Mouse (Mus musculus) thymus, adult 2 months (tissue): Measurements from ENCODE around the gene Il34. TPM values are rescaled to one million over a fixed set of nuclear protein-coding genes. Genes with fewer than 3 reads are reported as not detected.

ENCODE experiments used
- DNase-seq: peaks from one replicate; pipeline ENCODE4 v3.0.0; 2021
- H3K27ac ChIP-seq: fragments of 200-500 bp; 2 replicates; pipeline ENCODE4 v1.5.1; 2012; ENCODE audit warnings: low read length, control low read depth; ENCODE audit not compliant: control insufficient read depth, insufficient read depth
- H3K27me3 ChIP-seq: fragments of 200-500 bp; 2 replicates; pipeline ENCODE4 v1.6.1; 2012; ENCODE audit warnings: mild to moderate bottlenecking, low read length, moderate library complexity, mixed read lengths; ENCODE audit not compliant: control insufficient read depth, insufficient read depth
- H3K36me3 ChIP-seq: fragments of 200-500 bp; 2 replicates; pipeline ENCODE4 v1.6.1; 2012; ENCODE audit warnings: mild to moderate bottlenecking, low read length, moderate library complexity; ENCODE audit not compliant: control insufficient read depth, insufficient read depth
- H3K4me1 ChIP-seq: fragments of 200-500 bp; replicated peaks from 2 replicates; pipeline ENCODE4 v1.6.1; 2012; ENCODE audit warnings: low read length; ENCODE audit not compliant: control insufficient read depth, insufficient read depth
- H3K4me3 ChIP-seq: fragments of 200-500 bp; 2 replicates; pipeline ENCODE4 v1.5.1; 2012; ENCODE audit warnings: mild to moderate bottlenecking, low read length, control low read depth, moderate library complexity; ENCODE audit not compliant: control insufficient read depth, insufficient read depth
- CTCF ChIP-seq: fragments of 200-500 bp; IDR thresholded peaks from 2 replicates; pipeline ENCODE4 v1.5.1; 2012; ENCODE audit warnings: mild to moderate bottlenecking, control low read depth, low read length, moderate library complexity, borderline replicate concordance; ENCODE audit not compliant: control insufficient read depth, poor library complexity, insufficient read depth; ENCODE audit errors: extremely low read depth
- POLR2A ChIP-seq: fragments of 200-500 bp; IDR thresholded peaks from 2 replicates; pipeline ENCODE4 v1.6.1; 2012; ENCODE audit warnings: mild to moderate bottlenecking, low read length, control low read depth, moderate library complexity; ENCODE audit not compliant: control insufficient read depth, poor library complexity, insufficient read depth; ENCODE audit errors: extremely low read depth
- WGBS: fragments of 180-500 bp; shearing (Covaris S2); methylation state at CpG from one replicate; pipeline ENCODE4 v1.1.7; 2018; 5-methylcytosine and 5-hydroxymethylcytosine counted together
- polyA plus RNA-seq: library from polyadenylated mRNA; depleted of rRNA; stranded (reverse); fragments of >200 nt; gene quantifications from 2 replicates; pipeline ENCODE4 v1.2.3, GENCODE M21; 2012; rRNA removed

Il34 gene
- polyA plus RNA-seq, 1 experiment, result 29.3 TPM

DNA sequence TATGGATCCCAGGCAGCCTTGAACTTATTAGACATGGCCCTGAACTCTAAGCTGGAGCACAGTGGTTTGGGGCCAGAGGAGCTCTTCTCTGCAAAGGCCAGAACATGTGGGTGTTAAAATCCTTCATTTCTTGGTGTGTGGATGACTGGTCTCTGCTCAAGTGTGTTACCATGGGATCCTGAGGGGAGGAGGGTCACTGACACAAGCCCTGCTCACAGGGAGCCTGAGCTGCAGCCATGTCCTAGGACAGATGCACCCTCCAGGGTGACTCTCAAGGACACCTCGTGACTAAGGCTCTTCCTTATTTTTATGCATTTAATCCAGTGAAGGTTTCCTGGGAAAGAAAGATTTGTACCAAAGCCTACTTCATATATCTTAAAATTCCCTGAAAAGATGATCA, 107.6 kb downstream of the Il34 start:
- no peak for TF ChIP-seq CTCF
- no peak for TF ChIP-seq POLR2A
- 59% methylated on average over 1 of the region's 1 CpGs for WGBS
- DNase-seq, result no peak

GRCm38 (mm10) chr8:110697571-110697970, 108.2 kb downstream of the Il34 start:
- peaks cover 2% of the 10 kb centered on the region; the same call in 1 of the 2 replicates for H3K4me1 ChIP-seq
- no peak overlapping the region for H3K4me3 ChIP-seq
- no peak overlapping the region for H3K27ac ChIP-seq
- WGBS, result 96% methylated on average over 5 of the region's 5 CpGs
- no peak for TF ChIP-seq CTCF
- no peak for TF ChIP-seq POLR2A
- H3K36me3 ChIP-seq, result no peaks in the 10 kb centered on the region
- H3K27me3 ChIP-seq, result no peaks in the 10 kb centered on the region
- no peak for DNase-seq

More for the DNA sequence above, 107.6 kb downstream of the Il34 start:
- Histone ChIP-seq H3K4me1 (peaks cover 2% of the 10 kb centered on the region; the same call in 1 of the 2 replicates), H3K4me3 (no peak overlapping the region), H3K36me3 (no peaks in the 10 kb centered on the region), H3K27me3 (no peaks in the 10 kb centered on the region), H3K27ac (no peak overlapping the region)

DNA sequence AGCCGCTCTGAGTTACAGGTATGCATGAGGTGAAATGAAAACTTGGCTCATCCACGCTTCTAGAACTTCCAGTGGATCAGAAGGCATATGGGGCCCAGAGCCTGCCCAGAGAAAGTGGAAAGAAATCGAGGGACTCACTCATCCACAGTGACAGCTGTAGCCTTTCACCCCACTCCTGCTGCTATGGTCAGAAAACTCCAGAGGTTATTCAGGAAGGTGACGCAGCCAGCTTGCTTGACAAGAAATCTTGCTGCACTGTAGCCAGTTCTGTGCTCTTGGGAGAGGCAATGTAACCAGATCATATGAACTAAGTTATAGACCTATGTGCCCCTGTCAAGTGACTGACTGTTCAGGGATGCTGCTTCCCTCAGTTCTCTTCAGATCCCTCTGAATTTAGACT, 109.7 kb downstream of the Il34 start:
- H3K4me1 ChIP-seq, result peaks cover 2% of the 10 kb centered on the region; the same call in 1 of the 2 replicates
- no peak overlapping the region for H3K27ac ChIP-seq
- TF ChIP-seq POLR2A (no peak), CTCF (no peak)
- H3K36me3 ChIP-seq, result no peaks in the 10 kb centered on the region
- no peaks in the 10 kb centered on the region for H3K27me3 ChIP-seq
- 97% methylated on average over 4 of the region's 4 CpGs for WGBS
- no peak for DNase-seq
- H3K4me3 ChIP-seq, result no peak overlapping the region

- Histone ChIP-seq H3K27me3 (no peaks in the 10 kb centered on the region), H3K4me3 (no peak overlapping the region), H3K4me1 (peaks cover 2% of the 10 kb centered on the region; the same call in 1 of the 2 replicates), H3K27ac (no peak overlapping the region), H3K36me3 (no peaks in the 10 kb centered on the region)
- DNase-seq, result no peak
- 95% methylated on average over 5 of the region's 5 CpGs for WGBS
- TF ChIP-seq POLR2A (no peak), CTCF (no peak)
Observed at GRCm38 (mm10) chr8:110695431-110695830, 110.3 kb downstream of the Il34 start.

DNA sequence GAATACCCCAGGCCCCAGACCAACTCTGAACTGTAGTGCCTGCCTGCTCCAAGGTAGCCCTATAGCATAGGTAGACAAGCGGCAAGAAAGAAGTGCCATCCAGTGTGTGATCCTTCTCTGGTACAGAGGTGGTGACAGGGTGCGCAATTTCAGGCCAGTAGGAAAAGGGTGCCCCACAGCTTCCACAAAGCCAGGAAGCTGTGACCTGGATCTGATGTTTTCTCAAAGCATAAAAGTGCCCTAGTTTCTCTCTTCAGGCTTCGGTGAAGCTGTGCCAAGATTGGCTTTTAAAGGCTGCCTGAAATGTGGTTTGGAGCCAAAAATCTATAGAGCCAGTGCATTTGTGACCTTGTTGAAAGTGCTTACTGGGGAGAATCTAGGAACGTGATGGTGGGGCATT, 110.9 kb downstream of the Il34 start:
- H3K4me3 ChIP-seq, result no peak overlapping the region
- no peaks in the 10 kb centered on the region for H3K27me3 ChIP-seq
- H3K36me3 ChIP-seq, result no peaks in the 10 kb centered on the region
- H3K27ac ChIP-seq, result no peak overlapping the region
- no peak for TF ChIP-seq CTCF
- peaks cover 2% of the 10 kb centered on the region; the same call in 1 of the 2 replicates for H3K4me1 ChIP-seq
- 96% methylated on average over 4 of the region's 4 CpGs for WGBS
- DNase-seq, result no peak

GRCm38 (mm10) chr8:110694226-110694625, 111.5 kb downstream of the Il34 start:
- Histone ChIP-seq H3K27me3 (no peaks in the 10 kb centered on the region), H3K4me1 (peaks cover 2% of the 10 kb centered on the region; the same call in 1 of the 2 replicates), H3K36me3 (no peaks in the 10 kb centered on the region), H3K27ac (no peak overlapping the region), H3K4me3 (no peak overlapping the region)
- no peak for TF ChIP-seq CTCF
- no peak for TF ChIP-seq POLR2A
- DNase-seq, result no peak
- WGBS, result 94% methylated on average over 5 of the region's 5 CpGs

Other genes with a start within 250 kb of the Il34 start
- 59.4 and 68.2 TPM in 2 replicates for gene Vac14, start 187.3 kb downstream of the Il34 start, polyA plus RNA-seq
- 38.7 and 43.6 TPM in 2 replicates for gene Mtss1l, start 84.4 kb downstream of the Il34 start, polyA plus RNA-seq
- gene Cog4, start 40.7 kb upstream of the Il34 start, polyA plus RNA-seq, result 34.0 and 38.3 TPM in 2 replicates
- gene Sf3b3, start 40.9 kb upstream of the Il34 start, polyA plus RNA-seq, result 78.5 and 82.0 TPM in 2 replicates
- 22.1 and 22.4 TPM in 2 replicates for gene Fuk, start 96.6 kb upstream of the Il34 start, polyA plus RNA-seq
- gene St3gal2, start 114.0 kb upstream of the Il34 start, polyA plus RNA-seq, result 21.7 and 22.1 TPM in 2 replicates
- 48.4 and 51.2 TPM in 2 replicates for gene Ddx19a, start 191.9 kb upstream of the Il34 start, polyA plus RNA-seq
- 7.1 and 7.4 TPM in 2 replicates for gene Ddx19b, start 225.8 kb upstream of the Il34 start, polyA plus RNA-seq
- gene Aars, start 227.2 kb upstream of the Il34 start, polyA plus RNA-seq, result 27.4 and 29.5 TPM in 2 replicates